Mouse (Mus musculus) megakaryocyte progenitor cell, adult 5-6 weeks (primary cell): Measurements from ENCODE around the gene Lingo1. TPM values are rescaled to one million over a fixed set of nuclear protein-coding genes. Genes with fewer than 3 reads are reported as not detected.

Experiments used
- ATAC-seq: replicated peaks from 2 replicates; pipeline ENCODE4 v1.8.0; 2016; ENCODE audit warnings: mild to moderate bottlenecking, moderate TSS enrichment, inconsistent platforms; ENCODE audit not compliant: poor library complexity
- total RNA-seq, 2 experiments: library from RNA; stranded (forward) in 1 of 2; stranded (reverse) in 1 of 2; fragments of 157-497, 149-512 nt in 1 of 2; fragments of 200-1000 nt in 1 of 2; gene quantifications; 2 replicates each; pipeline versions ENCODE4 v1.2.3 to v1.2.4; 2015 to 2017

Gene Lingo1
- total RNA-seq, 2 experiments from 2014 or later: not detected

DNA sequence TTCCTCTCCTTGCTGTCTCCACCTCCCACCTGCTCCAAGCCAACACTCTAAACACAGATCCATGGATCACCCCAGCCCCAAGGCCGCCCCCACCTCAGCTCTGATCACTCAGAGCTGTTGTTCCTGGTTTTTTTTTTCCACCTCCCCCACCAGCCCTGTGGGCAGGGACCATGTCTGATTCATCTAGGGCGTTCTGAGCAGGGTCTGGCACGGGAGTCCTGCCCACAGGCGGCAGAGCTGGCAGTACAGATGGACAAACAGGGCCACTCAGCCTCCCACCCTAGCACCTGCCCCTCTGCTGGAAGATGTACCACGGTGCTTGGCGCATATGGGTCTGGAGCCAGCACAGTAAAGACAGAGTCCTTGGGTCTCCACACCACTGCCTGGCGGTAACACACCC is 114.3 kb downstream of the Lingo1 start:
- no peak for ATAC-seq

DNA sequence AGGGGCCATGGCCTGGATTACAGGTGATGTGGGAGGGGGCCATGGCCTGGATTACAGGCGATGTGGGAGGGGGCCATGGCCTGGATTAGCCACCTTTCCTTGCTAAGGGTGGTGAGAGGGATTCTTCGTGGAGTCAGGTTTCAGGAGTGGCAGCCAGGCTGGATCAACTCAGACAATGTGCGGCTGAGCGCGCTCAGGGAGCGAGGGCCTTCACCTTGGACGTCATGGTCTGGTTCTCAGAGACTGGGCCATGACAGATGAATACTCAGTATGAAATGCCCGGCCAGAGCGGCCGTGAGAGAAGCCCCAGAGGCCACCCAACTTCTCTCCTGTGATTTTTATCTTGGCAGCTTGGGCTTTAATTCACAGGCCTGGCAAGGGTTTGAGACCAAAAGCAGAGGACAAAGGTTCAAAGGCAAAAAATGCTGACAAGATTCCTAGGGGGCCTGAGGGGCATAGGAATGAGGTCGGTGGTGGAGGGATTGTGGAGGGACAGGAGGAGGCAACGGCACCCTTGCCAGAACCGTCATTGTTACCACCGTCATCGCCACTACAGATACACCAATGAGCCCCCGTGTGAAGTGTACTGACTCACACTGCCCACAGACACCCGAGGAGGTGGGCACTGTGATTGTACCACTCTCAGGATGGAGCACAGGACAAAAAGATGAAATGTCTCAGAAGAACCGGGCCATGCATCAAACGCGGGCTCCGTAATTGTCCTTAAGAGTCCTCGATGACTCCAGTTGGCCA is 117.2 kb downstream of the Lingo1 start:
- ATAC-seq: no peak

GRCm38 (mm10) chr9:56675696-56676095 is 120.6 kb downstream of the Lingo1 start:
- ATAC-seq: no peak

DNA sequence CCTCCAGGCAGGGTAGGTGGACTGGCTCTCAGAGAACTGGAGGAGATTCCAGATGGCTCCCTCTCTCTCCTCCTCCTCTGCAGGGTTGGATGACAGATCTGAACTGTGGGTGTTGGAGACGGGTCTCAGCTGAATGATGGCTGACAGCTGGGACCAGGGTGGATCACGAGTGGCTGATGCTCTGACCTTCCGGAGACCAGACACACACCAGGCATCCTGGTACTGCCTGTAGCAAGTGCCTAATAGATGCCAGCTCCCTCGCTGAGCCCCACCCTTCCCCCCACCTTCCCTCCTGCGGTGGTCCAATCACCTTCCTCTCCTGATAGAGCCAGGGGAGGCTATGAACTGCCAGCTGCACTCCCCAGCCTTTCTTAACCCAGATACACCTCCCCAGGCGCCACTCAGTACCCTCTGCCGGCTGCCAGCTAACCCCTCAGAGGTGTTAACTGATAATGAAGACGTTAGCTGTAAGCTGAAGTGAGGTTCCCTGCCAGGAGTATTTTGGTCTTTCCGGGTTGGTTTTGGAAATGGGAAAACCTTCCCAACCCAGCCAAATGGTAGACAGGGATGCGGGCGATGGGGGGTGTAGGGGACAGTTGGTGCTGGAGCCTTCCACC is 126.6 kb downstream of the Lingo1 start:
- ATAC-seq: no peak

DNA sequence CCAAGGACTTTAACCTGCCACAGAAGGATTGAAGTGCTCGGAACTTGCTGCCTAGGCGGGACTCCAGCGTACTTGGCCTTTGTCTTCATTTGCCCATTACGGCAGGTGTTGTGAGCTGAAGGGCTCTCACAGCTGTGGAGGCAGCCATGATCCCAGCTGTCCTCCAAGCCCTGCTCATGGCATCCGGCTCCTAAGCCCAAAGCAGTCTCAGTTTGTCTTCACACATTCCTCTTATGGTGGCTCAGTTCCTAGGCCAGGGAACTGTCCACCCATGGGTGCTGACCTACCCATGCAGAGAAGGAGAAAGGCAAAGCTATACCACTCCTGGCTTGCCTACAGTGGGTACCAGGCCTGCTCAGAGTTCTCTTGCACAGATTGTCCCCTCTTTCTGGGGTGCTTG is 132.1 kb downstream of the Lingo1 start:
- no peak for ATAC-seq

- ATAC-seq: no peak
Observed at GRCm38 (mm10) chr9:56662946-56663345, 133.3 kb downstream of the Lingo1 start.

- ATAC-seq: no peak
Observed at GRCm38 (mm10) chr9:56662405-56662804, 133.9 kb downstream of the Lingo1 start.

DNA sequence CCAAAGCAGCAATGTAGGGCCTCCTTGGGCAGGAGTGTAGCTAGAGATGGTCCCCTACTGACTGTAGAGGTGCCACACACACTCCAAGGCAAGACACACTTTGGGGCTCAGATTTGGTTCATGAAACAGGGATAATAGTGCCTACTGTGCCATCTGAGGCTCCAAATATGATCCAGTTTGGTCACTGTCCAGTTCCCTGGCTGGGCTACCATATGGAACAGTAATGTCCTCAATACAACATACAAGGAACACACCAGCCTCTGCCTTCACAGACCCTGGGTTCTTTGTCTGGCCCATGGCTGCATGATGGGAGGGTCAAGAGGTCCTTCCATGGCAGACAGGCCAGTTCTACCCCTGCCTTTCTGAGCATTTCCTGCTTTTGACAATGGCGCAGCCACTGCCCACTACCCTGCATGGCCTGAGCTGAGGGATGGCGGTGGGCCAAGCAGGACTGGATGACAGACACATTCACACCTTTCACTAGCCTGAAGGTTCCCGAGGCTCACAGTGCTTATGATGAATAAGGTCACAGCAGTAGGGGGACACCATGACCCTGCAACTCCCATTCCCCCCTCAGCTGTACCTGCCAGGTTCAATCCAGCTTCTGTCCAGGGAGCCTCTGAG is 134.9 kb downstream of the Lingo1 start:
- ATAC-seq: no peak

DNA sequence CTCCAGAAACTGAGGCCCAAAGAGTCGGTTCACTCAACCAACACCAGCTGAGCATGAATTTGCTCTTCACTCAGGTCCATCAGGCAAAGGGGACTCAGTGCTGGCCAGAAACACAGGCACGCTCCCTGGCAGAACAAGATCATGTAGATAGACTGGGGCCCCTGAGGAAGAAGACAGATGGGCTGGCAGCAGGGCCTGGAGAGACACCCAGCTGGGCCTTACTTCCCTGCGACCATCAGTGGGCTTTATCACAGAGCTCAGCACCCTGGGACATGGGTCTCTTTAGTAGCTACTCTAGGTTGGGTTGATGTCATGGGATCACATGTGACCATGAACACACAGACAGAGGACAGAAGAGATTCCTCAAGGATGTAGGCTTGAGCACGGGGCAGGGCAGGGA is 137.7 kb downstream of the Lingo1 start:
- ATAC-seq: no peak

DNA sequence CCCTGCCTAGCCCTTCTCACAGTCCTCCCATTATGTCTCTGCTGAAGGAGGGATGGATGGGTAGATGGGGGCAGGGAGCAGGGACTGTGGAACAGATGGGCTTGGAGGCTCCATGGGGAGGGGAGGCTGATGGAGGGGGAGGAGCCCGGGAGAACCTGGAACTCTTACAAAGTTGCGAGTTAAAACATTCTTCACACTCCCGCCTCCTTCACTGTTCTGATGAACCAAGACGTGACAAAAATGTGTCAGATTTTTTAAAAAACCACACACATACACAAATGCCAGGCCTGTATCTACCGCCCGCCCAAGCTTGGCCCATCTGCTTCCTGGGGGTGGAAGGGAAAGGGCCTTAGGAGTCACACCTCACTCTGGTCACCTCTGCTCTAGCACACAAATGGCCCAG is 138.3 kb downstream of the Lingo1 start:
- no peak for ATAC-seq

DNA sequence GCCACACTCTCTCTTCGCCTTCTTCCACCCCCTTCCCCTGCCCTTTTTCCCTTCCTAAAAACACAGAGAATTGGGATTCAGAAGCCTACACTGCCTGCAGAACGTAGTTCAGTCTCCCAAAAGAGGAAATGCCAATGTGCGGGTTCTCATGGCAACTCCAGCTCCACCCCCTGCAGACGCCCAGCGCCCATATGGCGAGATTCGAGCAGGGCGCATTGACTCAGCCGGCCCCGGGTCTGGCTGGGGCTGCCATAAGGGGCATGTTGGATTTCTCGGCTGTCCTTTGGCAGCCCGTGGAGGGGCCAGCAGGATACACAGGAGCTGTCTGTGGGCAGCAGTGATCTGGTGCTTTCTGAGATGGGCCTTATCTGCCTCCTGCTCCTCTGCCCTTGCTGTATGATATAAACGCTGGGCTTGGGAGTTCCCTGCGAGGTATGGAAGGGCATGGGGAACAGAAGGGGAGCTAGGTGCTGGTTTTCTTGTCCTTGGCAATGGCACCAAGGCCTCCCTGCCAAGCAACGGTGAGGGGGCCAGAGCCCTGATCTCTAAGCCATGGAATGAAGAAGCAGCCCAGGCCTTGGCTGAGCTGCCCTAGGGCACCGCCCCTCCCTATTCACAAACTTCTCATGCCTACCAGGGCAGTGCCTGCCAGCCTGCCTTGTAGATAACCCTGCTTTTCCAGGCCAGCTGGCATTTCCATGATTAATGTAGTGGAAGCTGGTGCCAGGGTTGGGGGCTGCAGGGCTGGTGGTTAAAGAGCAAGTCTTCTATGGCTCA is 139.3 kb downstream of the Lingo1 start:
- no peak for ATAC-seq

GRCm38 (mm10) chr9:56655167-56655566 is 141.1 kb downstream of the Lingo1 start:
- ATAC-seq: no peak

GRCm38 (mm10) chr9:56652551-56652950 is 143.7 kb downstream of the Lingo1 start:
- no peak for ATAC-seq

GRCm38 (mm10) chr9:56651586-56651985 is 144.7 kb downstream of the Lingo1 start:
- no peak for ATAC-seq

- no peak for ATAC-seq
Observed at GRCm38 (mm10) chr9:56646227-56647025, 149.8 kb downstream of the Lingo1 start.

GRCm38 (mm10) chr9:56643474-56643873 is 152.8 kb downstream of the Lingo1 start:
- ATAC-seq: no peak

GRCm38 (mm10) chr9:56638226-56638905 is 157.9 kb downstream of the Lingo1 start:
- peak; percentile 59 for ATAC-seq

DNA sequence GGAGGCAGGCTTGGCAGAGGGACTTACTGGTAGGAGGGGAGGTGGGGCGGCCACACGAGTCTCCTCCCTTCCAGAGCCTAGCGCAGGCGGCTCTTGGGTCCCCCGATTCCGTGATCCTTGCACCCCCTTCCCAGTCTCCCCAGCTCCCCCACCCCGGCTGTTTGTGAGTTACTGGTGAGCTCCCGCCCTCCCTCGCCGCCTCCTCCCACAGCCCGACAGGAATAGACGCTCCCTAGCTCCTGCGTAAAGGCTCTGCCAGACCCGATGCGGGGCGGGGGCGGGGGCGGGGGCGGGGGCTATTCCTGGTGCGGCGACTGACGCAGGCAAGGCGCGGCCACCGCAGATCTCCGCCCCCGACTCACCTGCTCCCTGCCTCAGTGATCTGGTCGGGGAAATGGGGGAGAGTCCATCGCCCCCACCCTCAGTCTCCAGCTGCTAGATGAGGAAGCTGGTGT is 158.8 kb downstream of the Lingo1 start:
- no peak for ATAC-seq

DNA sequence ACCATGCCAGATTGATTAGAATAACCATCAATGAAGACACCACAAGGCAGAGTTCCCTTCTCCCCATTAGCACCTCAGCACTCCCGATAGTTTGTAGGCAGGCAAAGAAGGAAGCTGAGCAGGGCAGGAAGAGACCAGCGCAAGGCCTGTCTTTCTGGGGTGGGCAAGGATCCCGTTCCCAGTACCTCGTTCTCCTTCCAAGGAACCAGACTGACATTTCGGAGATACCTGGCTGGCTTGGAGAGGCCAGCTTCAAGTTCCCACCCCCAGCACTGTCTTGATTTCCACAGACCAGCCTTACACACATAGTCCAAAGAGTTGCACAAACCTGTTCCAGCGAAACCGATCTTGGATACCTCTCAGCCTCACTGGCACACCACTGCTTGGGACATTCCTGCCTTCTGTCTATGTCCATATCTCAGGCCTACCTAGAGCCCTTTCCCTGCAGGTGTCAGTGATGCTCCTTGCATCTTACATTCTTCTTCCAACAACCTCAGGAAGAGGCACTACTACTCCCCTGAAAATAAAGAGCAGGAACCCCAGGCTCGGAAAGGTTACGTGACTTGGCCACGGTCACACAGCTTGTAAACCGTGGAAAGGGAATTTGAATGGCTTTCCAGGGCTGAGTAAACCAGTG is 159.4 kb downstream of the Lingo1 start:
- no peak; the same call in 1 of the 2 replicates for ATAC-seq
